Mouse (Mus musculus) mesoderm, embryonic 11.5 days (tissue): ENCODE results near the gene Csmd2.
A peak's percentile ranks its signal among the peaks of the same experiment; 100 is the strongest.

ENCODE experiments used
- DNase-seq: peaks from one replicate; pipeline ENCODE4 v3.0.0-alpha.2; 2012; ENCODE audit warnings: low read depth, low spot score

Gene Csmd2

DNA sequence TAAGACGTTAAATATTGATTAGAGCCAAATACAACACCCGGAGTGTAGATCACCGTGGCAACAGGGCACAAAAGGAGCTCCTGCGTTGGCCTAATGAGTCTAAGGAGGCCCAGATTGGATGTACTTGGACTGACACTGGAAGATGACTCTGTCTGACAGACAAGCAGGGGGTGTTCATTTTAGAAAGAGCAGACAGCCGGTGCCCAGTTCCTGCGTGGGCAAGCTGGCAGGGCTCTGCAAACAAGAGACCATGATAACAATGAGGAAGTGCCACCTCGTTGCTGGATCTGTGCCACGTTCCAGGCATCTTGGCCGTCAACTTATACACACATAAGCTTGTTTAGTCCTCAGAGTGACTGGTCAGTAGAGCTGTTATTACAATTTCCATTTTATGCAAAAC, 342.9 kb downstream of the Csmd2 start:
- no peak for DNase-seq

DNA sequence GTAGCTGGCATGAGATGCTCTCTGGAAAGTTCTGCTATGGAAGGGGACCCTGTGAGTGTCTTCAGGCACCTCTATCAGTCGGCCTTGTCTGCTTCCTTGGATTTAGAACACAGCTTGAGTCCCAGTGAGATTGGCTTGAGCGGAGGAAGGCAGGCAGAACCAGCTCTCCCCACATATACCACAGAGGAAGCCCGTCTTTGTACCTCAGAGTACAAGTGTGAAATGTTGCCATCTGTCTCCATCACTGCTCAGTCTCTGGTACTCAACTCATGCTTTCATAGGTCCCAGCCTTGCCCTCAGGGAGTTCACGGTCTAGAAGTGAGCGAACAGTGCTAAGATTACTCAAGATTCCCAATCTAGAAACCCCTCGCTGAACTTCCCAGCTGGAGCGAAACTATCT, 352.8 kb downstream of the Csmd2 start:
- no peak for DNase-seq

DNA sequence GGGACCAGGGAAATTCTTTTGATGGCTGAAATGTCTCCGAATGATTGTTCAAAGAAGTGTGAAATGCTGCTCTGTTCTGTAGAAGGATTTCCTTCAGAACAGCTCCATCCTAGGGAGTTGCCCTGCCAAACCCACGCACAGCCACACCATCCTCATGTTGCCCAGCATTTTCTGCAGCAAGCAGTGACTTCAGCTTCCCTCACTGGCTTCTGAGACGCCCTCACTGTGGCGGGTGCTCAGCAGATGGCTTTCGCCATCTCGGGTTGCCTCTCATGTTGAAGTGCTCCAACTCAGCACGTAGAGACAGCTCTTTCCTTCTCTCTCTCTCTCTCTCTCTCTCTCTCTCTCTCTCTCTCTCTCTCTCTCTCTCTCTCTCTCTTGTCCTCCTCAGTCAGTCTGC, 353.7 kb downstream of the Csmd2 start:
- DNase-seq: no peak

DNA sequence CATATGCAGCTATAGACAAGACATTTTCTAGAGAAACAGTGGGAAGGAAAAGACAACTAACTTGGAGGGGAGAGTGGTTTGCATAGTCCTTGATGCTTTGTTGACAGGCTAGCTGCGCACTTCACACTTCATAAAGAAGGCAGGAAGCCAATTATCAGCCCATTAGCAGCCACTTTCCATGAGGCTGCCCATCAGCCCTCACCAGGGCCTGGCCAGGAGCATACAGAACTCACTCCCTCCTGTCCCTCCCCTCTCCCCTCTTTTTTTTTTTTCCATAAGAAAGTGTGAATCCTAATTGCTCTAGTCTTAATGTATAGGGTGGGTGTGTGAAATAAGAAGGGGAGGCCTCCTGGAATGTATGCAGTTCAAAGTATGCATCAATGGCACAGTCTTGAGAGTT, 354.6 kb downstream of the Csmd2 start:
- no peak for DNase-seq

DNA sequence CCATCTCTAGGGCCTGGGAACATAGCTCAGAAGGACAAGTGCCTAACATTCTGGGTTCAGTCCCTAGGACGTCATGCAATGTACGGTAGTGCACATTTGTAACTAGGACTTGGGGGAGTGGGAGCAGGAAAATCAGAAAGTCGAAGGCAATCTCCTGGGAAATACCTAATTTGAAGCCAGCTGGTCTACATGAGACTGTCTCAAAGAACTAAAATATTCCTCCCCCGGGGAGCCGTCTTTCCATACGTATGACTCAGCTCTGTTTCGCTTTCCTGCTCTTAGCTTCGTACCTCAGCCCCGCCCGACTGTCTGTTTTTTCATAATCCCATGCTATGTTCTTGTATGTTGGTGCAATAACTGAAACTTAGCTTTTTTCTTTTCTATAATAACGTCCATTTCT, 371.1 kb downstream of the Csmd2 start:
- no peak for DNase-seq

DNA sequence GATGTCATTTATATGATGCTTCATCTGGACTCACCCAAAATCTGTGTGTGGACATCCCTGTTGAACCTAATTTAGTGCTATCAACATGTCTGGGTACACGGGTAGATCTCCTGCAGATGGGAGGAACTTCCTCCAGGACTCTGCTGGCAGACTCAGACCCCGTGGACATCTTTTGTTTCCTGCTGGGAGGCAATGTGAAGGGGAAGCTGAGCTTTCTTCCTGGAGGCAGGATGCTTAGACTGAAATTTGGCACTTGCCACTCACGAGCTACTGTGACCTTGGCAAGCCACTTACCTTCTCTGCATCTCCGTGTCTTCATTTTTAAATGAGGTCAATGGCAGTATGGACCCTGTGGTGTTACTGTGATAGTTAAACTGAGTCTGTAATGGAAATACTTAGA, 378.2 kb downstream of the Csmd2 start:
- no peak for DNase-seq

DNA sequence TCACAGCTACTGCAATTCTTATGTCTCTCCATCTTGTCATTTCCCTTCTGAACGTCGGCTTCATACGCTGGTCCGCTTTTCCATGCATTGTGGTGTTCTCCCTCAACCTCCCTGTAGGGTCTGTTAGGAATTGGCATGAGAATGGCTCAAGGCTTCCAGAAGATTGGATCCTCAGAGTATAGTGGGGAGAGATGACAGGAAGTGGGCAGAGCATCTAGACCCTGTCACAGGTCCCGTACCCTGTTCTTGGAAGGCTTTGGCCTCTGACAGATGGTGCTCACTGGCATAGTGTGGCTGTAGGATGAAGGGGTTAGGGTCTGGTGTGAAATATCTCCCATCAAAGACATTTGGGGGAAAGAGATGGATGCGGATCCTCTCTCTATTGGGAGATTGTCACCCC, 380.4 kb downstream of the Csmd2 start:
- no peak for DNase-seq

DNA sequence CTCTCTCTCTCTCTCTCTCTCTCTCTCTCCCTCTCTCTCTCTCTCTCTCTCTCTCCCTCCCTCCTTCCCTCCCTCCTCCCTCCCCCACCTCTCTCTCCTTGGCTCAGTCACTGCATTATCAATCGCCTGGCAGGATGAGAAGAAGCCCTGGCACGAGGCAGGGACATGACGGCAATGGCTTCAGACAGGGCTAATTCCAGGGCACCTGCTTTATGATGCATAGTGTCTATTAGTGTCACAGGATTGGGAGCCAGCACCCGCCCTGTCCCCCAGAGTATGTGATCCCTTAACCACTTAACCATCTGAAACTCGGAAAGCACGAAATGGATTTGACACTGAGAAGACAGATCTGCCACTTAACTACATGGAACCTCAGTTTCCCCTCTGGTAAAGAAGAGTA, 384.1 kb downstream of the Csmd2 start:
- DNase-seq: no peak

DNA sequence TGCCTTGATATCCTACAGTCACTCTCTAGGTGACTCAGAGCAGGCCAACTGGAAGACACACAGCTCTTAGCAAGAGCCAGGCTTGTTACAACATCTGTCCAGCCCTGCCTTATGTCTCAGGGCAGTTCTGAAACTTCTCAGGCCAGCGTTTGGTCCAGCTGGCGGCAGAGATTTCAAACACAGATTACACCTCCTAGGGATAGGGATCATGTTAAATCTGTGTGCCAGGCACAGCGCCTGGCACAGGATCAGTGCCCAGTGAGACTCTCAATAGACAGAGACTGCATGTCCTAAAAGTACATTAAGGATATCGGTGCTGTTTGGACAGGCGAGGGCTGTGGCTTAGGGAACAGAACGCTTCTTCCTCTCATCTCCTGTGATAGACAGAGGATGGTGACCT, 385.5 kb downstream of the Csmd2 start:
- DNase-seq: no peak

DNA sequence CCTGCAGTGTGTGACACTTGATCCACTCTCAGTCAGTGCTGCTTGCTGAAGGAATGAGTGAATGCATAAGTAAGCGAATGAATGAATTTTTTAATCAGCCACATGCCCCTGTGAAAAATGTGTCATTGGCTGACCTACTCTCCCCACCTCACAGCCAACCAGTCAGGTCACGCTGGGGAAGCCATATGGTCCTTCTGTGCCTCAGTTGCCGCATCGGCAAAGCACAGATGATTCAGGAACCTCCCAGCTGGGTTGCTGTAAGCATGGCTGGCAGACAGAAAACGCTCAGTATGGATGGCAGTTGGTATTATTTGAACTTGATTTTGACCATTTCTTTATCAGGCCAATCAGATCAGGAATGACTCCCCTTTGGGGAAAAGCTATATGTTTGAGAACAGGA, 386.4 kb downstream of the Csmd2 start:
- no peak for DNase-seq

DNA sequence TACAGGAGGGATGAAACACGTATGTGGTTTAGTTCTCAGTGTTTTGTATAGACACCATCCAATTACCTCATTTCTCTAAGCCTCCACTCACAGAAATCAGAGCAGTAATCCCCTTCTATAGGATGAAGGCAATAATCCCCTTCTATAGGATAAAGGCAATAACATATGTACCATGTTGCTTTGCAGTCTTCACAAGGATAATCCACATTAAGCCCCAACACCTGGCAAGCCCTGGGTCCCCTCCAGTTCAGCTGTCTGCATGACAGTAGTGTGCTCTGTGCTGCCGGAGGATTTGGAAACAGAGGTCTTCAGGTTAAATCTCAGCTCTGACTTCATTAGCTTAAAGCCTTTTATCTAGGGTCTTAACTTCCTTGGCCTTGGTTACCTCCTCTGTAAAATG, 391.3 kb downstream of the Csmd2 start:
- DNase-seq: no peak

DNA sequence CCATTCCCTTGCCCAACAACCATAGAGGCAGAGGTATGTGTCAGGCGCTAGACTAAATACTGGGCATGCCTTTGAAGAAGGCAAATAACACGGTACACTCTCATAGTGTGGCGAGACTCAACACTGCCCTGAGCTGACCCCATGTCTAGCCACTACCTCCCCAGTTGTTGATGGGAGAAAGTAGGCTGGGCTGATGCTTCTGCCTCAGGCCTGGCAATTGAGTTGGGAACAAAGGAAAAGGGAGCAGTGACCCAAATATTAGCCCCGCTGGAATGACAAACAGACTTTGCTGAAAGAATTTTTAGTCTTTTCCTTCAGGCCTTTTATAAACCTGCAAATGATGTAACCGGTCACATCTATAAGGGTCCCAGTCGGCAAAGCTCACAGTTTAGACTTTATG, 393.7 kb downstream of the Csmd2 start:
- DNase-seq: no peak

DNA sequence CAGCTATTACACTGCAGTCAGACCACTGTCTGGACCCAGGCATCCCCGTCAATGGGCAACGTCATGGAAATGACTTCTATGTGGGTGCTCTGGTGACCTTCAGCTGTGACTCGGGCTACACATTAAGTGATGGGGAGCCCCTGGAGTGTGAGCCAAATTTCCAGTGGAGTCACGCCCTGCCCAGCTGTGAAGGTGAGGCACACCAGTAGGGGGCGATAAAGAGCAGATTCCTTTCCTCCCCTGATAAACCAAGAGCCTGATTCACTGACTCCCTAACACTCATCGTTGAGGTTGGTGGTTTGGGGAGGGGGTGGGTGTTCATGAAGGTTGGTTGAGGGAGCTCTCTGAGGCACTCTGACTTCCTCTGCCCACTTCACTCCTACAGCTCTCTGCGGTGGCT, 396.1 kb downstream of the Csmd2 start:
- no peak for DNase-seq

DNA sequence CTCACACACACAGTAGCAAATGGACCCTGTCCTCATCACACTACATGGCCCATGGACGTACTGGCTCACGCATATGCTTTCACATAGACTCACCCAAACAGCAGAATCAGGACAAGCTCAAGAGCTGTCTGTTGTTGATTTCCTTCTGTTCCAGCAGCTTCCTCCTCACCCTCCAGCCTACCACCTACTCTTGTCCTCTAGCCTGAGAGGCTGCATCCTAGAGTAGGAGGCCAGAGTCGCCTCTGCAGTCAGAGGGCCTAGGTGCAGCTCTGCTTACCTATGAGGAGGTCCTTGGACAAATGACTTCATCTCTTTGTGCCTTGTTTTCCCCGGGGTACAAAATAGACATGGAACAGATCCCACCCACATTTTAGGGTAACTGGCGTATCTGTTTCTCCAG, 403.8 kb downstream of the Csmd2 start:
- no peak for DNase-seq

DNA sequence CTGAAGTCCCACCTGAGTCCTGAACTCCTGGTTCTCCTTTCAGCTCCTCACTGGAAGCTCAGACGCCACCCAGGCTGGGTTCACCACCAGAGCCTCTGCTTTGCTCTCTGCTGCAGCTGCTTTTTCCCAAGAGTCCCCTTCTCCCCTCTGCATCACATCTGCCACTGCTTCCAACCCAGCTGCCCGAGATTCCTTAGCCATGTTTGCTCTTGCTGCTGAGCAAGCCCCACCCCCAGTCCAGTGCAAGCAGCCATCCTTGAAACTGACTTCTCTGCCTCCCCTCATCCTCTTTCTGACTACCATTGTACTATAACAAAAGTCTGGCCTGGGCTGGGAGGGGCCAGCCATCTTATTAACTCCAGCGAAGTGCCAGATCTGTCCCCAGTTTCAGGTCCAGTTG, 404.6 kb downstream of the Csmd2 start:
- DNase-seq: no peak

DNA sequence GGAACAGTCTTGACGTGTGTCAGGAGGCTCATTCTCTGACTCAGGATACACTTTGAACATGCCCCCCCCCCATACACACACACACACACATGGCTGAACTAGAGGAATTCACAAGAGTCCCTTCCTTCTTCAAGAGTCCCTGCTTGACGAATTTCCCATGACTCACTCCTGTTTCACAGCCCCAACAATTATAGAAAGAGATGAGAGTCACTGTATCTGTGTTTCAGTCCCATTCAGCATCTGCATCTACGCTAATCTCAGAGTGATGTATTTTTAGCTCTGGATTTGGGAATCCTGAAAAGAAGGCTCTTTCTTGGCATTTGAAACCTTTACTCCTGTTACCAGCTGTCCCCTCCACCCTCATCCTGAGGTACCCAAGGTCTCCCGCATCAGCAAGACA, 406.2 kb downstream of the Csmd2 start:
- DNase-seq: no peak

DNA sequence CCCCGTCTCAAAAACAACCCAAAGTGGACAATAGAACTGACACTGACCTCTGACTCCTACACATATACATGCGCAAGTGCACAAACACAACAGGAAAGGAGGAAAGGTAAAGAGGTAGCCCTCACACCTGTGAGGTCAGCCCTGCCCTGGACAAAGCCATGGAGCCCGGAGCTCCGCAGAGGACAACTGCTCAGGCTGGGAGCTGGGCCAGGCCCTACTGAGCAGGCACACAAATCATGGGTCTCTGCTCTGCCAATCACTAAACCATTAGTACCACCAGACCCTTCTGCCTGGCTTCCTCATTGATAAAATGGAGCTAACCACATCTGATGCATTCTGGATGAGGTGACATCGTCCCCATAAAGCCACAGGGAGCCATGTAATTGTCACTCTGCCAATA, 409.0 kb downstream of the Csmd2 start:
- DNase-seq: no peak

DNA sequence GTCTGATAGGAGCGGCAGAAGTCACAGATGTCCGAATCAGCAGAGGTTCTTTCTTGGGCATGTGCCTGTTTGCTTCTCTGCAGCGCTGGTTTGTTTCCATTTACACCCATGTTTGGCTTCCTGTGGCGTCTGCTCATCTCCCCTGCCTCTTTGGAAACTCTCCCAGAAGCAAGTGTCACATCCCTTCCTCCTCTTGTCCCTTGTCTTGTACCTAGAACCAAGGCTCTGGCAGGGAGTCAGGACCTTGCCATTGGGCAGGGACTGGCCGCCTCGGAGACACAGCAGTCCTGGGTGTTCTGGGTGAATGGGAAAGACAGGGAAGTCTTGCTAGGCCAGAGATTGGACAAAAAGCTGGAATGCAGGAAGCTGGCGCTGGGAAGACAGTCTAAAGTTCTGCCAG, 410.1 kb downstream of the Csmd2 start:
- no peak for DNase-seq

DNA sequence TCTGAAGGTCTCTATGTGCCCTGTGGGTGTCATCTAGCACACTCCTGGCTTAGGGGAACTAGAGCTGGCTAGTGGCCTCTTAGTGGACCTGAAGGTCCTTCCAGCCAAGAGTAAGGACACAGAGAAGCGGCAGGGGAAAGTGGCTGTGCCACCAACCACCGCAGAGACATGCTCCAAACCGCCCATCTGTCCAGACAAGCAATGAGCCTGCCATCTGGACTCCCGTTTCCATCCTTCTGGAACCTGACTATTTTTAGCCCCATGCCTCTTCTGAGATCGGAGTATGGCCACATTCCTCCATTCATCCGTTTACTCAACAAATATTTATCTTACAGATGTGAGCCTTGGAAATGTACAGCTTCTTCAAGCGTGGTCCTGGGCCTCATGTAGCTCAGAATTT, 411.3 kb downstream of the Csmd2 start:
- DNase-seq: peak; percentile 20

DNA sequence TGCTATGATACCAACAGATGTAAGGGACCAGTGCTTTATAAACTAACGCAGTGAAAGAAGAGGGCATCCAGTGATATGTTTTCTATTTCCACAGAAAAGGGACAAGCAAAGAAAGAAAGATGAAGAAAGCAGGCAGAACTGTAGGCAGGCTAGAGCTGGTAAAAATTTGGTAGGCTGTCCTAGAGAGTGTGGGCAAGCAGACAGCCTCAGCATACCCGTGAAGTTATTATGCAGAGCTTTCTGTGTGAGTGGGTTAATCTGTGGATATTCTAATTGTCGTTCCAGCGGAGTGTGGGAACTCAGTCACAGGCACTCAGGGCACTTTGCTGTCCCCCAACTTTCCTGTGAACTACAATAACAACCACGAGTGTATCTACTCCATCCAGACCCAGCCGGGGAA, 412.4 kb downstream of the Csmd2 start:
- DNase-seq: no peak

DNA sequence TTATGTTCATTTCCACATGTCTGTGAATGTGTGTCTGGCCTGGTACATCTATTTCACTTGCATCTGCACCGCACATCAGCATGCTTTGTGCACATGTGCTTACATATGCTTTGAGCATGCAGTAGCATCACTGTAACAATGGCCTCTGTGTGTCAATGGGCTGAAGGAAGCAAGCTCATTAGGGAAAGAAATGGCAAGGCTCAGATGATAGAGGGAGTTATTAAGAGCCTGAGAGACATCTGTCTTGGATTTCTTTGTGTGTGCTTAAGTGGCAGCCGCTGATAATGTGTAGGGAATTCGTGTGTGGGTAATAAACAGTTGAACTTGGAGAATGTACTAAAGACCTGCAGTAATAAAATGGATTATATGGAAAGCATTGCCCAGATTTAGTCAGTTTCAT, 413.9 kb downstream of the Csmd2 start:
- peak; percentile 2 for DNase-seq

DNA sequence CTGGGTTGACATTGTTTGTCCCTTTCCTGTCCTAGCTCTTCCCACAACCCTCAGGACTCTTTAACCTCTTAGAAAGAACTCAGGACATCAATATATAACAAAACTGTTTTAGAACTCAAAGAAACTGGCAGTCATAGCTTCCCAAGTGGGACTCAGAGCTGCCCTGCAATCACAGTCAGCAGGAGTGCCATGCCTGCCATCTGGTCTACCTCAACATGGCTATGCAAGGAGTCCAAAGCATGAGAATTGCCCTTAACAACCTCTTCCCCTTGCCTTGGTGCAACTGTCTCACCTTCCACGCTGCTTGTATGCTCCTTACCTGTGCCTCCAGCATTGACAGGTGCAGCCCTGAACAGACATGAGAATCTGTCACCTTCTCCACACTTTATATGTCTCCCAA, 415.0 kb downstream of the Csmd2 start:
- no peak for DNase-seq

DNA sequence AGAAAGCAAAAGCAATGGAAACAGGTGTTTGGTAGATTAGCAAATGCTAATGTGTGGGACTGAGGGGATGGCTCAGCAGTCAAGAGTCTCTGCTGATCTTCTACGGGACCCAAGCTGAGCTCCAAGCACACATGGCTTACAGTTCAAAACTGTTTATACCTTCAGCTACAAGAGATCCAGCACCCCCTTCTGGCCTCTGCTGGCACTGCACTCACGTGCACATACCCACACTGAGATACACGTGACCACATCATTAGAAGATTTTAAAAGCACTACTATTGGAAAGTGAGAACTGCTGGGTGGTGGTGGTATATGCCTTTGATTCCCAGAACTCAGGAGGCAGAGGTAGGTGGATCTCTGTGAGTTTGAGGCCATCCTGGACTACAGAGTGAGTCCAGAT, 417.9 kb downstream of the Csmd2 start:
- no peak for DNase-seq

DNA sequence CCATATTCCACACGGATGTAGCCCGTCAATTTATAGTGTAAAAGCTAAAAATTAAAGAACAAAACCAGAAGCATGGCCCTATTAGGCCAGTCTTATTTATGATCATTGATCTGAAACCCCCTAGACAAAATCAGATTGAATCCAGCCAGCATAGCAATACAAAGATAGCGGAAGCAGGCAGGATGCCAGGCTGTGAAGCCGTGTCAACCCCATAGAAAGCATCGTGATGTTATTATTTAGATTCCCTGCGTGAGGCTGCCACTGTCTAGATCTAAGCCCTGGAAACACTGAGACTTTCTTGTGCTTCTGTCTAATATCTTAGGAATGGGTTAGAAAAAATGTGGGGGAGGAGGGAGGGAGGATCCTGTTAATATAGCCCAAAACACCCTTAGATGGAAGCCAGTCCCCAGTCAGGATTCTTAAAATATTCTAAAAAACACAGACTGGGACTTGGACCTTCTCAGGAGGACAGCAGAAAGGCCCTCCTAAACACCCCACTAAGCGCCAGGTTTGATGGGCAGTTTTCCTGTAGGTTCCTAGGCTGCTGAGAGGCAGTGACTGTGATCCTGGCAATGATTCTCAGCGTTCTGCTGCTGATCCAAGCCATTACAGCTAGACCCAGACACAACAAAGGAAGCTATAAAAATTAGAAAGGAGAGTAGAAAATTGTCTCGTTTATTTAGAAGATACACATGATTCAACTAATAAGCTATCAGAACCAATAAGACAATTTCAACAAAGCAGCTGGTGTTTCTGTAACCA, 419.6 kb downstream of the Csmd2 start:
- DNase-seq: no peak
